Mouse (Mus musculus): ENCODE data around the gene Hypm.

DNA sequence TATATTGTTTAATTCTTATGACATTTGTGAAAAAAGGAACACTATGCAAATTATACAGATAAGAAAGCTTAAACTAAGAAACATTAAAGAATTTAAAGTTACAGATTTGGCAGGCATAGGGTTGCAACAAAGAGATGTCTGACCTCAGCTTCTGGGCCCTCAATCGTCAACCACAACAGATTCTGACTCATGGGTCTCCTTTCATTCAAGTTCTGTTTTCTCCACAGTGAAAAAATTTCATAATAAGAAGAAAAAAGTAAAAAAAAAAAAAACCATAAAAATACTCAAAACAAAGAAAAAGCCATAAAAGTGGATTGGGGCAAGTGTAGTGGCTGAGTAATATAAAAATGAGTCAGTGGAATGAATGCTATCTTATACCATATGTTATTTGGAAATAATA is 36.6 kb upstream of the Hypm start:
- TF ChIP-seq POLR2A (IDR thresholded peaks at IDR 0.05; ENCODE audit: borderline replicate concordance, insufficient read depth, low read length) (no peak), CTCF (IDR thresholded peaks at IDR 0.05; ENCODE audit: borderline replicate concordance, insufficient read depth, low read depth, low read length) (no peak)
